Mouse (Mus musculus) stomach, postnatal 0 days (tissue): ENCODE measurements around the gene Sema4c. TPM values are rescaled to one million over a fixed set of nuclear protein-coding genes. Genes with fewer than 3 reads are reported as not detected.

Source experiments
- ATAC-seq: fragments of 200-750 bp; cut with Nextera tagmentation; 2 replicates; pipeline ENCODE4 v1.8.0; 2017; ENCODE audit not compliant: low FRiP score, low TSS enrichment
- DNase-seq: peaks from one replicate; pipeline ENCODE4 v3.0.0-alpha.2; 2016; ENCODE audit warnings: low spot score
- H3K27ac ChIP-seq: fragments of 300-500 bp; sonication (generic); replicated peaks from 2 replicates; pipeline ENCODE4 v1.5.1; 2014; ENCODE audit warnings: mild to moderate bottlenecking, control low read depth
- H3K27me3 ChIP-seq: fragments of 300-500 bp; sonication (generic); 2 replicates; pipeline ENCODE4 v1.6.1; 2014; ENCODE audit warnings: low read length; ENCODE audit not compliant: control insufficient read depth, insufficient read depth
- H3K36me3 ChIP-seq: fragments of 300-500 bp; sonication (generic); 2 replicates; pipeline ENCODE4 v1.6.1; 2014; ENCODE audit warnings: low read length, mixed read lengths; ENCODE audit not compliant: control insufficient read depth, insufficient read depth
- H3K4me1 ChIP-seq: fragments of 300-500 bp; sonication (generic); replicated peaks from 2 replicates; pipeline ENCODE4 v1.6.1; 2014; ENCODE audit warnings: antibody characterized with exemption; ENCODE audit not compliant: control insufficient read depth, insufficient read depth
- H3K4me2 ChIP-seq: fragments of 300-500 bp; sonication (generic); replicated peaks from 2 replicates; pipeline ENCODE4 v1.6.1; 2014; ENCODE audit warnings: low read depth, mild to moderate bottlenecking, control low read depth, moderate library complexity
- H3K4me3 ChIP-seq: fragments of 300-500 bp; sonication (generic); 2 replicates; pipeline ENCODE4 v1.5.1; 2014; ENCODE audit warnings: low read depth, low read length, control low read depth
- H3K9ac ChIP-seq: fragments of 300-500 bp; sonication (generic); 2 replicates; pipeline ENCODE4 v1.6.1; 2014; ENCODE audit warnings: mild to moderate bottlenecking, low read length, control low read depth, mixed read lengths
- H3K9me3 ChIP-seq: fragments of 300-500 bp; sonication (generic); 2 replicates; pipeline ENCODE4 v1.6.1; 2016; ENCODE audit warnings: low read length; ENCODE audit not compliant: control insufficient read depth
- CTCF ChIP-seq: IDR thresholded peaks from 2 replicates; pipeline ENCODE4 v1.5.1; 2016; ENCODE audit warnings: antibody characterized with exemption, low read depth, mild to moderate bottlenecking, moderate library complexity
- EP300 ChIP-seq: optimal IDR thresholded peaks from 2 replicates; pipeline ENCODE3; 2016; ENCODE audit warnings: antibody characterized with exemption
- WGBS: fragments of 180-500 bp; shearing (Covaris S2); extraction: QIAGEN DNeasy Blood & Tissue Kit; methylation state at CpG from one replicate; pipeline ENCODE4 v1.1.7; 2014; 5-methylcytosine and 5-hydroxymethylcytosine counted together
- polyA plus RNA-seq: library from polyadenylated mRNA; unstranded; fragments of >200 nt; fragmentation: Nextera tagmentation; extraction: Ambion mirVana; gene quantifications from 2 replicates; pipeline ENCODE4 v1.2.1, GENCODE M21; 2015

Sema4c gene
- polyA plus RNA-seq, 1 experiment from 2014 or later, result 5.0 TPM

GRCm38 (mm10) chr1:36550075-36550863, 7.9 kb downstream of the Sema4c start:
- peaks cover 43% of the 10 kb centered on the region for H3K36me3 ChIP-seq
- no peak for TF ChIP-seq EP300
- peak; percentile 28 for TF ChIP-seq CTCF
- H3K27me3 ChIP-seq, result no peaks in the 10 kb centered on the region
- ATAC-seq (no peak), DNase-seq (no peak)
- no peak overlapping the region for H3K27ac ChIP-seq
- H3K4me1 ChIP-seq, result peaks cover 1% of the 10 kb centered on the region
- H3K4me2 ChIP-seq, result no peak overlapping the region
- 72% methylated on average over 20 of the region's 20 CpGs for WGBS
- no peak overlapping the region for H3K4me3 ChIP-seq
- no peaks in the 10 kb centered on the region for H3K9me3 ChIP-seq
- no peak overlapping the region for H3K9ac ChIP-seq

- no peak overlapping the region for H3K4me2 ChIP-seq
- H3K27me3 ChIP-seq, result no peaks in the 10 kb centered on the region
- DNase-seq (no peak), ATAC-seq (no peak)
- no peaks in the 10 kb centered on the region for H3K4me1 ChIP-seq
- H3K27ac ChIP-seq, result no peak overlapping the region
- no peak overlapping the region for H3K9ac ChIP-seq
- no peaks in the 10 kb centered on the region for H3K9me3 ChIP-seq
- whole genome bisulfite sequencing, result 60% methylated on average over 18 of the region's 18 CpGs
- TF ChIP-seq CTCF (no peak), EP300 (no peak)
- H3K4me3 ChIP-seq, result no peak overlapping the region
- H3K36me3 ChIP-seq, result peaks cover 40% of the 10 kb centered on the region
Measured at GRCm38 (mm10) chr1:36549491-36549890, 8.7 kb downstream of the Sema4c start.

GRCm38 (mm10) chr1:36548771-36549170, 9.4 kb downstream of the Sema4c start:
- TF ChIP-seq CTCF (no peak), EP300 (no peak)
- 40% methylated on average over 8 of the region's 8 CpGs for WGBS
- Histone ChIP-seq H3K9me3 (no peaks in the 10 kb centered on the region), H3K4me1 (no peaks in the 10 kb centered on the region), H3K27me3 (no peaks in the 10 kb centered on the region), H3K9ac (no peak overlapping the region), H3K4me2 (no peak overlapping the region), H3K36me3 (peaks cover 36% of the 10 kb centered on the region), H3K4me3 (no peak overlapping the region), H3K27ac (no peak overlapping the region)
- no peak for DNase-seq
- no peak for ATAC-seq

GRCm38 (mm10) chr1:36547981-36548598, 10.1 kb downstream of the Sema4c start:
- TF ChIP-seq EP300 (no peak), CTCF (no peak)
- WGBS, result 33% methylated on average over 9 of the region's 9 CpGs
- H3K27ac ChIP-seq, result peak overlapping the region; percentile 83
- H3K4me2 ChIP-seq, result no peak overlapping the region
- H3K4me1 ChIP-seq, result no peaks in the 10 kb centered on the region
- no peaks in the 10 kb centered on the region for H3K27me3 ChIP-seq
- DNase-seq (no peak), ATAC-seq (no peak)
- H3K36me3 ChIP-seq, result peaks cover 31% of the 10 kb centered on the region
- no peak overlapping the region for H3K4me3 ChIP-seq
- no peak overlapping the region; the same call in 1 of the 2 replicates for H3K9ac ChIP-seq
- H3K9me3 ChIP-seq, result no peaks in the 10 kb centered on the region

- Histone ChIP-seq H3K4me1 (no peaks in the 10 kb centered on the region), H3K36me3 (peaks cover 20% of the 10 kb centered on the region), H3K9ac (peak within 1 kb of the TSS; percentile 71), H3K4me2 (peak within 1 kb of the TSS; percentile 77), H3K27ac (peak within 1 kb of the TSS; percentile 83), H3K4me3 (peak within 1 kb of the TSS; percentile 72), H3K27me3 (no peaks in the 10 kb centered on the region), H3K9me3 (no peaks in the 10 kb centered on the region)
- peak; percentile 99 for ATAC-seq
- WGBS, result 0% methylated on average over 43 of the region's 43 CpGs
- TF ChIP-seq CTCF (peak; percentile 100), EP300 (no peak)
- peak; percentile 97 for DNase-seq
Measured at GRCm38 (mm10) chr1:36546888-36547471, 11.2 kb downstream of the Sema4c start, which contains the start of gene Ankrd39. Ankrd39 (minus strand) TSS chr1:36547445.
